Mouse (Mus musculus): Measurements from ENCODE around the gene Plekha3.
A peak's percentile ranks its signal among the peaks of the same experiment; 100 is the strongest.

GRCm38 (mm10) chr2:76673472-76674081 lies 1.5 kb upstream of the Plekha3 start:
- TF ChIP-seq CTCF (IDR thresholded peaks at IDR 0.05; ENCODE audit: low read depth) (peak; percentile 58), EP300 (IDR thresholded peaks at IDR 0.05; ENCODE audit: low read depth) (no peak)

Measured in liver, postnatal 0 days (tissue).